Mouse (Mus musculus): ENCODE results near the gene Ube2f. TPM values are rescaled to one million over a fixed set of nuclear protein-coding genes. Genes with fewer than 3 reads are reported as not detected.

The Ube2f gene
- 10 to 100 TPM; 57.7 to 87.7 (median 71.3) TPM for total RNA-seq (2022)

DNA sequence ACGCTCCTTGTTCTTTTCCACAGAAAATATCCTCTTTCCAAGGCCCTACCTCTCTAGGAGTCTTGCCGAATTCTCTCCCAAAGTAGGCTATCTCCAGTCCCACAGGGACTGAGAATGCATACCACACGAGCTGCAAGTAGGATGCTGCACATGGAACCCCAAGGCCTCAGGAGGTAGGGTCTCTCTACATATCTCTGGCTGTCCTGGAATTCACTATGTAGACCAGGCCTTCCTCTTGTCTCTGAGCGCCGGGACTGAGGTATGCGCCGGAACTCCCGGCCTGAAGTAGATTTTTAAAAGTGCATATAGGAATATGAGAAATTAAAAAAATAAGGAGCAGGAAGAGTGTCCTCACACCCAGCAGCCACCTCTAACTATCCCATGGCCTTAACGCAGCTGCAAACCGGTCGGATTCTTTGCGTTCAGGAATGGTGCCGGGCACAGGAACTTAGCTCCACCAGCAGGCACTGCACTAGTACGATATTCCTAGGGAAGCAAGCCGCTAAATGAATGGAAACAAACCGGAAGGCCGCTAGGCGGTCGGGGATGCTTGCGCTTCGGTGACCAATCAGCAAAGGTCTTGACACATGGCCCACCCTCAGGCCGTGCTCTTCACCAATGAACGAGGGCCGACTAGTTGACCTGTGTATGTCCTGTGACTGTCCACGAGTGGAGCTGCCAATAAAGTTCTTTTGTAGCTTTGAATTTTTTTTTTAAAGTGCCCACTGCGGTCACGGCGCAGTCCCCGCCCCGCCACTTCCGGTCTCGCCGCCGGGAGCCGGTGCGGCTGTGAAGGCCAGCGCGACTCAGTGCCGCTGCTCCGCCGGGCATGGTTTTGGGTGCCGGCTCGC lies at the start of gene Ube2f:
Ube2f (plus strand) TSS at position 741 of the 851 bp plus-strand sequence.
- DNase-seq: peak; percentile 96

DNA sequence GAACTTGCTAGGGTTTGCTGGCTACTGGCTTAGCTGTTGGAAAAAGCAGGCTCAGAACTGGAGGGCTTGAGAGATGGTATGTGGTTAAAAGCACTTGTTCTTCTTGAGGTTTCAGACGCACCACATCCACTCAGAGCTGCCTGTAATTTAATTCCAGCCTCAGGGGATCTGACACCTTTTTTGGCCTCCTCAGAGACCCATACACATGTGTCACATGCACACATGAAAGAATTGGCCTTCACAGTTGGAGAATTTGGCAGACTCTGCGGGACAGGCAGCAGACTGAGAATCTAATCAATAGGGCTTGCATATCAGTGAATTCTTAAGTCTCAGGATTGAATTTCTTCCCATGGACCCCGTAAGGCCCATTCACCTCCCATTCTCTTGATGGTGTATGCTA lies 49.0 kb upstream of the Ube2f start:
- no peak for DNase-seq

DNA sequence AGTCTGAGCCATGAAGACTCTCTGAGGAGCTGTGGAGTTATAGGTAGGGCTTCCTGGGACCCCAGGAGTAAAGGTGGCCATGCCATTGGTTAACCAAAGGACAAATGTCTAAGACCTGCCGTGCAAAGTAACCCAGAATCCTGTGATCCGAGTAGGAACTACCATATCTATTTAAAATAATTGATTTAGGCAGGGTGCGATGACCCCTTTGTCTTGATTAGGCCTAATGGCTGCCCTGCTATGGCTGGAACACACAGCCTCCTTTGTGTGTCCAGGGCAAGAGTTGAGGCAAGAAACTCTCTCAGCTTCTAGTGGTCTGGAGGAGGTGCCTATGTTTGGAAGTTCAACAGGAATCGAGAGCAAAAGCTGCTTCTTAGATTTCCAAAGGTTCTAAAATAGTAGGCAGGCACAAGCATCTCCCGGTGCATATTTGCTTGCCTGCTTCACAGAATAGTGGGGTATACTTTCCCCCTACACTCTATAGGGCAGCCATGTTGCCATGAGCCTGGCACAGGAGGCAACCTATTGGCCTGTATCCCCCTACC lies 45.8 kb upstream of the Ube2f start:
- no peak for DNase-seq

DNA sequence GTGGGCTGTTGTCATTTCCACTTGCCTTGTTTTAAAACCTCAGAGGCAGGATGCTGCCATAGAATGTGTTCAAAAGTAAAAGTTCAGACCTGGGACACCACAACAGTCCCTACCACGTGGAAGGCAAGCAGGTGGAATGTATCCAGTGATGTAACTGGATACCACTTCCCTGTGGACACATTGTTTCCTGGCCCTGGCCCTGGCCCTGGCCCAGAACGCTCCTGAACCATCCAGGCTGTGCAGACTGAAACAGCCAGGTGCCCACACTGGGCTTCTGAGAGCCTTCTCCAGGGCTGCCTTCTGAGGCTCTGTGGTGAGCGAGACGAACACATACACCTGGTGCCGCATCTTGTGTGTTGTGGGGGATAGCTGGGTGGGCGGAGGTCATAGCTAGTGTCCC lies 44.5 kb upstream of the Ube2f start:
- DNase-seq: no peak

DNA sequence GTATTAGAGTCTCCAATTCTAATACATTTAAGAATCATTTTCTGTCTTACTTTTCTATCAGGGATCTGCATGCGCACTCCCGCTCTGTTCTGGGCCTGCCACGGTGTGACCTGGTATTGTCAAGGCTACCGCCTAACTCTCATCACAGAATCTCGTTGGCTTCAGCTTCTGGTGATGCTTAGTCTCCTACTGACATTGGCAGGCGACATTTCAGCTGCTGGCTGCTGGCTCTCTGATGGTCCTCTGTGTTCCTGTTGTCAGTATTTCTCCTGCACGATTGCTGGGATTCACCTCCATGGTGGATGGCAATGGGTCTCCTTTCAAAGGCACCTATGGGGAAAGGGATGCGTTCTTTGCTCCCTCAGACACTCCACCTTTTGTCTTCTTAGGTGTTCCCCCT lies 43.8 kb upstream of the Ube2f start:
- DNase-seq: no peak

DNA sequence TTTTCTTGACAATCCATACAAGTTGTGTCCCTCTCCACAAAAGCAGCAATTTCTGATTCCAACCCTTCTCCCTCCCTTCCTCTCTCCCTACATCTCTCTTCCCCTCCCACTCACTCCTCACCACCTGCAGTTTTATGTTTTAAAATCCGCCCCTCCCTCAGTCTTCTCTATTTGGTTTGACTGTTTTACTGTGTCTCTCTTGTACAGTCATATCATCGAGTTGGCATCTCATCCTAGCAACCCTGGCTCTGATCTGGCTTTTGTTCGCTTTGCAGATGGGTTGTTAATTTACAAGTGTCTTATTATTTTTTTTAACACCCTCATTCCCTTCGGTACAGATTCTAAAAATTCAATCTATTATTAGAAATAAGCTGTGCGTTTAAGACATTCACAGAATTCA lies 43.2 kb upstream of the Ube2f start:
- no peak for DNase-seq

DNA sequence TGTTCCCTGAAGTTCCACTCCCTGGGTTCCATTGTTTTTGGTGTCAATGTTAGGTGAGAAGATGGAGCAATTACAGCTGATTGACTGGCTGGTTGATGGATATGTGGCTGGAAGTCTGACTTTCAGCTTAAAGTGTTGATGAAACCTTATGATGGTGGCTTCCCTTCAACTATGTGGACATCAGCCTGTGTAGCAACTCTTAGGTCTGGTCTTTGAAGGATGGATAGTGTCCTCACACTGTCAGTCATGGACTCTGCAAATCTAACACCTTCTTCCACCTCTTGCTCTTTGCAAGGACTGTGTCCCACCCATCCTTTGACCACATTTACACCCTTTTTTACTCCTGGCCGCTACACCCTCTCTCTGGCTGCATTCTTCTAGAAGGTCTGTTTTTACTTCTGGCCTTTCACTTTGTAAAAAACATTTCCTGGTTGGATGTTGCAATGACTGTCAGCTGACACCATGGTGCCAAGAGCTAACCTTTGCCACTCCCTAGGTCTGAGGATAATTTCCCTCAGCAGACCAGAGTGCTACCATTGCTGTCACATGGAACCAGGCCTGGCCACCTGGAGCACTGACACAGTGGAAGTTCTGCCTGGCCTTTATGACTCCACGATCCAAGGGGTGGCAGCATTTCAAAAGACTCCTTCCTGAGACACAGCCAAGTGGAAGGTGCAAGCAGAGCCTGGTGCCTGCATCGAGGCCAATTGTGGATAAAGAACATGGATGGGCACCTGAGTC lies 42.6 kb upstream of the Ube2f start:
- DNase-seq: no peak

DNA sequence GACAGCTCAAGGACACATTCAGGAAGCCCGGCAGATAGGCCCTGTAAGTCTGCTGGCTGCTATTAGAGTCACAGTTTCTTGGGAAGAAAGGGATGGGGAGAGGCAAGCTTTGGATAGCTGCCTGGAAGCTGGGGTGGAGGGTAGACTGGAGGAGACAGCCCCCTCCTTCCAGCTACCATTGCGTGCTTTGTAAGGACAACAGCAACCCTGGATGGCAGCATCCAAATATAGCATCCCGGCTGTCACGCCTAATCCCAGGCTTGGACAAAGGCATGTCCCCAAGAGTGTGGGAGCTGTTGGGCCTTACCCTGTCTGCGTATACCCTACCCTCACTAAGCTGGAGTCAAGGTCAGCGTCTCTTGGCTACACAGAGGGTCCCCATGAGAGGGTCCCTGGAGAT lies 40.8 kb upstream of the Ube2f start:
- DNase-seq: no peak

DNA sequence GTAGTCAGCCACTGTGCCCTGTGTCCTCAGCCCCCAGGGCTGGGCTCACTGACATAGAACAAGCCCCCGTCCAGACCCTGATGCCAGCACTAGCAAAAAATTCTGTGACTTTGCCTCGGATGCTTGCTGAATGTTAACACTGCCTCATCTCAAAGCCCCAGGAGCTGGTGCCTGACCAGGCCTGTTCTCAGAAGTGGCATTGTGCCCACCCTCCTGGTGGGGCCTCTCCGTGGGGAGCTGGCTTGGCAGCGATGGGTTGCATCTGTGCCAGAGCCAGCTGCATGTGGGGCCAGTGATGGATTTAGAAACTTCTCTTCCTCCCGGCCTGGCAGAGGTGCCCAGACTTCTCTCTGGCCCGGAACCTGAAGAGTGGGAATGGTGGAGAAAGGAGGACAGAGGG lies 40.3 kb upstream of the Ube2f start:
- DNase-seq: peak; percentile 32

DNA sequence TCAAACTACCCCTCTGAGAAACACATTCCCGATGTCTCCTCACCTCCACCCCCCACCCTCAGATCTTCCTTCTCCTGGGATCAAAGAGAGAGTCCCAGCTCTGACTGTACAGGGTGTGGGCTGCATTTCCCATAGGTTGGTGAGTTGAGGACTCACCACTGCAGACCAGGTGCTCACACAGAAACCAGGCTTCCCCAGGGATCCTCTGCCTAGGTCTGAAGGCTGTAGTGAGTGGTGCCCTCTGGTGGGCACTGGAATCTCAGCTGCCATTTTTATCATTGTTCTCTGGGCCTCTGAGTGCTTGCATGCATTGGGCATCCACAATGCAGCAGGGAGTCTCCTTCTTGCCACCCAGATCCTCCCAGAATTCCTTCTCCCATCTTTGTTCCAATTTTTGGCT lies 39.0 kb upstream of the Ube2f start:
- no peak for DNase-seq

DNA sequence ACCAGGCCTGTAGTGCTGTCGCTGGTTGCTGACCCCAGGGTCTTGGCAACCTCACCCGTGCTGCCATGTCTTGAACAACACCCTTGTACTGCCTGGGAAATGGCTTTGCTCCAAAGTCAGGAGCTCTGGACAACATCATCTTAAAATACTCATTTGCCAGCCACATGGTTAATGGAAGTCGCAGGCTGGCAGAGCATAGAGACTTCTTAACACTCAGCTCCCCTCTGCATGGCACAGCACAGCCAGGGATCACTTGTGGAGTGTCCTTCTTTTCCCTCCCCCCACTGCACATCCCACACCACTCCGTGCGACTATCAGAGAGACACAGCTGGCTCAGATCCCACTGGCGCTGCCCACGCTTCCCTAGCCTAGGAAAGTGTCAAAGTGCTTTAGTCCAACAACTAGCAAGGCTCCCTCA lies 38.5 kb upstream of the Ube2f start:
- DNase-seq: no peak

DNA sequence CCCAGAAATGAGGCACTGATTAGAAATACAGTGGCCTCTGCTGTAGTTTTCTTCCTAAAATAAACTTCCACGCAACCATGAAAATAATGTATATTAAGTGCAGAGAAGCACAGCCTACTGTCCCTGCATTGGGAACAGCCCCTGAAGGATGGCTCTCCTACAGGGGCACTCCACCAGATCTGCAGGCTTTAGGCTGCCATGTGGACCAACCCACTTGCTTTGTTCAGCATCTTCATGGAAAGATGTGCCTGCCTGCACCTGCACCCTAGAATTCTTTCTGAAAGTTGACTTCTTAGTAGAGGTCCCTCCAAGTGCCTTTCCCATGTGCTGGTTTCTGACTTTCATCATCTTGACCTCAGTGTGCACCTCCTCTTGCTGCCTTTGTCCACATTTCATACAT lies 34.8 kb upstream of the Ube2f start:
- no peak for DNase-seq

DNA sequence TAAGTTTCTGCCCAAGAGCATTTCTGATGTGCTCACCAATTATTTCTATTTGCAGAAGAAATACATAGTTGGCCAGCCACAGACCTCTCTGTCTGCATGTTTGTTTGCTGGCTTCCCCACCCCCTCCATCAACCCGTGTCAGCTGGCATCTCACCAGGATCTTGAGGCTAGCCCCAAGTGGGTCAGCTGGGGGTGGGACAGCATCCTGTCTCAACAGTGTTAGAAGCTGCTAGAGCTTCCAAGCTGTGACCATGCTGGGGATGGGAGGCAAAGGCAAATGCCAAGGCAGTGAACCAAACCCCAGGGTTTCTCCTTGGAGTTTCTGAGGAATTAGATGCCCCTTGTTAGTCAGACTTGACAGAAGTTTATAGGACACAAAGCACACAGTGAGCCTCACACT lies 34.1 kb upstream of the Ube2f start:
- no peak for DNase-seq

DNA sequence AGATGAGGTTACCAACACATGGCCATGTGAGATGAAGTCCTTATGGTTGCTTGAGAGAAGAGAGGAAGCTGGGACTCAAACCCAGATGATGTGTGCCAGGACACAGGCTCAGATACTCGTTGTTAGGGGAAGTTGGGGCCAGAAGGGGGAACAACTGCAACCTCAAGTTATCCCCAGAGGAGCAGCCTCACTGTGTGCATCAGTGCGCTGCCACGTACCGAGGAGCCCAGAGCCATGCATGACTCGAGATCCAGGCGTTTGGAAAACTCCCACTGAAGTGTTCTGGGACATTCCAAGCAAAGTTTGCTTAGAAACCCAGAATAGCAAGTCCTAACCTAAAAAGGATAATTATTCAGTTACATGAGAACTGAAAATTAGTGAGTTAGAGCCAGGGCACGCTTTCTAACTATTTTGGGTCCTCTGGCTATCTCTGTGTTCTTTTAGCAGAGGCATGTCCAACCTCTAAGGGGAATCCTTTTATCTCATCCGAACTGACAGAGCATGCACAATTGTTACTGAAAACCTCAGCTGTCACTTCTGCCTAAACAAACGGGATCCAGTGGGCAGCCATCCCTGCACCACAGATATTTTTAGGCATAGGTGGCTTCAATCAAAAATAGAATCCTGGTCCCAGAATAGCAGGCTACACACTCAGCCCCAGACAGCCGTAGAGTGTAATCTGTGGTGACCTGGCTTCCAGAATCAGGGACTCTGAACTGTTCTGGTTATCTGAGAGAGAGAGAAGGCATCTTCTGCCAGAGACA lies 33.4 kb upstream of the Ube2f start:
- DNase-seq: no peak

DNA sequence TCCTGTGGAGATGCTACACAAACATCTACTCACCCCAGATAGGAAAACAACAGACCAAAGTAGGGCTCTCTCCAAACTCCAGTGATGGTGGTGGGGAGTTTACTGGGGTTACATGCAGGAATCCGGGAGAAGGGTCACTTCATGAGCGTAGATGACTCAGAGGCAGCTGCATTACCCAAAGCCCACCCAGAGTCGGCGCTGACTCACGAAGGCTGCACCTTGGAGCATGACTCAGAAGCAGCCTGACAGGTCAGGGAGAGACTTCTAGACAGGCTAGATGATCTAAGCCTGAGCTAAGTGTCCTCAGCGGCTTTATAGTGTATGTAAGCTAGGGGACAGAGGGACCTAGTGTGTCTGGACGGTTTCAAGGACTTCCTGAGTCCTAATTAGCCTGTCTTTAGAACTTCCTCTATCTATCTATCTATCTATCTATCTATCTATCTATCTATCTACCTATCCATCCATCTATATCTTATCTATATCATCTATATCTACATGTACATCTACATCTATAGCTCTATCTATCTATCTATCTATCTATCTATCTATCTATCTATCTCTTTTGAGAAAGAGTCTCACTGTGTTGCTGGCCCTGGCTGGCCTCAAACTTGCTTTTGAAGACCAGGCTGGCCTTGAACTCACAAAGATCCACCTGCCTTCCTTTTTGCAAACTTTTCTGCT lies 30.3 kb upstream of the Ube2f start:
- peak; percentile 49 for DNase-seq

DNA sequence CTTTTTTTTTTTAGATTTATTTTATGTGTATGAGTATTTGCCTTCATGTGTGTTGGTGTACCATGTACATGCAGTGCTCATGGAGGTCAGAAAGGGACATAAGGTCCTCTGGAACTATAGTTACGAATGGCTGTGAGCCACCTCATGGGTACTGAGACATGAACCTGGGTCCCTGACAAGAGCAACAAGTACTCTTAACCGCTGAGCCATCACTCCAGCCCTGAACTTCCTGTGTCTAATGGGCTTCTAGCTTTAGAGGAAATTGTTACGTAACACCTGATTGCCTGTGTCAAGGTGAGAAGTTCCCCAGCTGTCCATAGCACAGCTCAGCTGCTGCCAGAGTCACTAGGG lies 29.8 kb upstream of the Ube2f start:
- DNase-seq: no peak

DNA sequence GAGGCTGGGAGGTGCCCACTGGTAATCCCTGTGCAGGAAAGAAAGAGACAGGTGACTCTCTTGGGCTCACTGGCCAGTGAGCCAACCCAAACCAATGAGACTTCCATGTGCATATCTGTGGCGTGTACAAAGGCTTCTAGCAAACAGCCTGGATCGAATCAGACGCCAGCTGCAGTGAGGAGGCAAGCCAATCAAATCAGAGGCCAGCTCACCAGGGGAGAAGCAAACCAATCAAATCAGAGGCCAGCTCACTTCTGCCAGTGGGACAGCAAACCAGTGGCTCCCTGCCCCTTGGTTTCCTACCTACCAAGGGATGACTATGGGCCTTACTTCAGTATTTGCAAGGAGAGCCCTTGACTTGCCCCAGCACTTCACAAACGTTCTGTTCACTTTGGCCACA lies 23.5 kb upstream of the Ube2f start:
- DNase-seq: no peak

DNA sequence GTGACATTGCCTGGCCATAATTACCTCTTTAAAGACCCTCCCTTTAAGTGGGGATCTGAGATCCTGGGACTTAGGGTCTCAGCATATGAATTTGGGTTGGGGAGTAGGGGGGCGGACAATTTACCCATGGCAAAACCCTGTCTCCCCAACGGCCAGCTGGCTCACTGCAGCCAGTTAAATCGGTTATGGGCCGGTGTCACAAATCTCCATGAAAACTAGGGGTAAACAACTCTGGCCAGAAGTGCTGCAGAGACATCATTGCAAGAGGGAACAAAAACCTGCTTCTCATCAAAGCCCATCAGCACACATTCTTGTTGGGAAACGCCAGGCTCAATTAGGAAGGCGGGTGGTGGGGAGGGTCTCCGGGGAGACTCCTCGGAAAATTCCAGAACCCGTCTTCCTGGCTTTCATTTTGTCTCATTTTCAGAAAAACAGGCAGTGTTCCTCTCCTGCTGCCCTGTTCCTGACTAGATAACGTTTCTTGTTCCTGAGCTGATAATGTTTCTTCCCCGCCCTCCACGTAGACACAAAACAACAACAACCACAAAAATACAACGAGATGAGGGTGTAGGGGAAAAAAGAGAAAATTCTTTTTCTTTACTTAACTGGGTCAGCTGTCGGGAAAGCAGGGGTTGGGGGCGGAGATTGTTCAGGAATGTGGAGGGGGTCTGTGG lies 22.6 kb upstream of the Ube2f start:
- DNase-seq: no peak

DNA sequence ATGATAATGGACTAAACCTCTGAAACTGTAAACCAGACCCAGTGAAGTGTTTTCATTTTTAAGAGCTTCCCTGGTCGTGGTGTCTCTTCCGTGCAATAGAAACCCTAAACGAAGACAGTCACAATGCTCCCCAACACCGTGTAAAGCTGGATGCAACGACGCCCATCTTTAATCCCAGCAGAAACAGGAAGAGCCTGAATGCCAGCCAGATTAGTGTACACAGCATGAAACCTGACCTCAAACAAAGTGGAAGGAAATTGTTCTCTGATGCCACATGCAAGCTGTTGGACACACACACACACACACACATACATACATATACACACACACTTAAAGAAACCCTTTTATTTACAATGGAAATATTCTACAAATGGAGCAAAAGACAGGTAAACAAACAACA lies 19.0 kb upstream of the Ube2f start:
- DNase-seq: no peak

DNA sequence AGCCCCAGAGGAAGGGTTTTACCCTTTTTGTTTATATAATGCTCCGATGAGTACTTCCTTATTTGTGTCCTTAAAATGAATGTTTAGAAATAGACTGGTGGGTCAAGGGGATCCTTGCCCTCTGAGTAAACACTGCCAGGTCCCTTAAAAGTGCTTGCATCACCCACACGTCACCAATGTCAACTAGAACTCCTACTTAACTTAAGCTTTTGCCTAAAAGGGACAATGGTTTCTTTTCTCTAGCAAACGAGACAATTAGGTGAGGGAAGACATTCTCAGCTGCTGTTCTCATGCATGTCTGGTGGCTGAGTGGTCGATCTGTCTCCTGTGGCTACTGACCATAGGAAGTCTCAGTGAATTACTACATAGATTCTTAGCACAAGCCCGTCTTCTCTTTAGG lies 18.2 kb upstream of the Ube2f start:
- no peak for DNase-seq

DNA sequence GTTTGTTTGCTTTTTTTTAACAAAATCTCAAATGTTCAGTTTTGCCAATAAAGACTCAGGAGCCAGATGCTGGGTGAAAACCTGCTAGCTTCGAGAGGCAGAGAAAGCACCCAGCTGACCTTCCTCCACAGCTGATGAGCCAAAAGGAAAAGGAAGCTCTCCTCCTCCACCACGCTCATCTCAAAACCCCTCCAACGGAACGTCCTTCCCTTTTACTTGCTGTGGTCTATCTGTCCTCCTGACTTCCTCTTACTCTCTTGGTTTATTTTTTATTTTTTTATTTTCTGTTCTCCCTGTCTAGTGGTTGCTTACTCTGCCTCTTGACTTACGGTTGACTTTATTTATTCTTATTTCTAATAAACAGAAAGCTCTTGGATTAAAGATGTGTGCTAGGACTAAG lies 14.7 kb upstream of the Ube2f start:
- no peak for DNase-seq

DNA sequence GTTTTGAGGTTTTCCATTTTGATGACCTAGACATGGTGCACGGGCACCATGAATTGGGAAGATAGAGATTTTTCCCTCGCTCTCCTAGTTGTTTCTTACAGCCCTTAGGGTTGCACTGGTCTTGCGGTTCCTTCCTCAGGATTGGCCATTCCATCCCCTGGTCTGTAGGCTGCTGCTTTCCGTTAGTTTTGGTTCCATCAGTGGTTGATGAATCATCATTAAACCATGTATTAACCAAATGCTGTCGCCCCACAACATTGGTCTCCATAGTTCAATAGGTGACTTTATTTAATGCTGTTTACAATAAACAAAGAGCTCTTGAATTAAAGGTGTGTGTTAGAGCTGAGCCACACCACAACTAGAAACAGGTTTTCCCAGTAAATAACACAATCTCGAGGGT lies 12.4 kb upstream of the Ube2f start:
- no peak for DNase-seq

Measured in adrenal gland, adult 8-10 months (tissue).